Mouse (Mus musculus) hindbrain, embryonic 16.5 days (tissue): ENCODE data around the gene Dnmt3c. TPM values are rescaled to one million over a fixed set of nuclear protein-coding genes. Genes with fewer than 3 reads are reported as not detected.
"Not testable (repeated sequence)": the region's sequence is repeated elsewhere in the genome, so short reads cannot be mapped to it uniquely, and the experiment has no call there.

Experiments used
- ATAC-seq: fragments of 200-750 bp; cut with Nextera tagmentation; 2 replicates; pipeline ENCODE4 v1.8.0; 2017; ENCODE audit warnings: moderate TSS enrichment, moderate library complexity
- H3K27ac ChIP-seq: fragments of 300-500 bp; sonication (generic); 2 replicates; pipeline ENCODE4 v1.5.1; 2014; ENCODE audit warnings: low read depth, mild to moderate bottlenecking, control low read depth, low read length, moderate library complexity
- H3K27me3 ChIP-seq: fragments of 300-500 bp; sonication (generic); replicated peaks from 2 replicates; pipeline ENCODE4 v1.6.1; 2014; ENCODE audit warnings: low read length; ENCODE audit not compliant: control insufficient read depth, insufficient read depth
- H3K36me3 ChIP-seq: fragments of 300-500 bp; sonication (generic); 2 replicates; pipeline ENCODE4 v1.6.1; 2014; ENCODE audit warnings: mild to moderate bottlenecking, low read length, moderate library complexity, mixed read lengths; ENCODE audit not compliant: control insufficient read depth, insufficient read depth
- H3K4me1 ChIP-seq: fragments of 300-500 bp; sonication (generic); 2 replicates; pipeline ENCODE4 v1.6.1; 2014; ENCODE audit warnings: low read depth, low read length; ENCODE audit not compliant: control insufficient read depth, insufficient read depth
- H3K4me2 ChIP-seq: fragments of 300-500 bp; sonication (generic); 2 replicates; pipeline ENCODE4 v1.6.1; 2014; ENCODE audit warnings: mild to moderate bottlenecking, low read length, control low read depth, moderate library complexity
- H3K4me3 ChIP-seq: fragments of 300-500 bp; sonication (generic); 2 replicates; pipeline ENCODE4 v1.5.1; 2014; ENCODE audit warnings: mild to moderate bottlenecking, low read length, control low read depth, moderate library complexity
- H3K9ac ChIP-seq: fragments of 300-500 bp; sonication (generic); 2 replicates; pipeline ENCODE4 v1.6.1; 2014; ENCODE audit warnings: low read depth, mild to moderate bottlenecking, control low read depth, low read length, moderate library complexity
- H3K9me3 ChIP-seq: fragments of 300-500 bp; sonication (generic); 2 replicates; pipeline ENCODE4 v1.6.1; 2014; ENCODE audit warnings: mild to moderate bottlenecking, low read length, moderate library complexity; ENCODE audit not compliant: control insufficient read depth
- WGBS: fragments of 180-500 bp; shearing (Covaris S2); extraction: QIAGEN DNeasy Blood & Tissue Kit; methylation state at CpG from one replicate; pipeline ENCODE4 v1.1.7; 2014; 5-methylcytosine and 5-hydroxymethylcytosine counted together
- polyA plus RNA-seq: library from polyadenylated mRNA; unstranded; fragments of >200 nt; fragmentation: Nextera tagmentation; extraction: Ambion mirVana; gene quantifications from 2 replicates; pipeline ENCODE4 v1.2.1, GENCODE M21; 2015

Dnmt3c gene
- polyA plus RNA-seq: 0.10 TPM in 1 of 2 replicates, not detected in the other

- no peak within 1 kb of the TSS for H3K4me3 ChIP-seq
- no peaks in the 10 kb centered on the region for H3K4me1 ChIP-seq
- H3K9ac ChIP-seq: no peak within 1 kb of the TSS
- no peak within 1 kb of the TSS for H3K4me2 ChIP-seq
- no peak within 1 kb of the TSS for H3K27ac ChIP-seq
- H3K36me3 ChIP-seq: no peaks in the 10 kb centered on the region
- no peaks in the 10 kb centered on the region for H3K27me3 ChIP-seq
- ATAC-seq: no peak
- H3K9me3 ChIP-seq: no peaks in the 10 kb centered on the region
These were observed at the start of gene Dnmt3c for GRCm38 (mm10) chr2:153696352-153696751. Dnmt3c (plus strand) TSS chr2:153696652.

GRCm38 (mm10) chr2:153648773-153649297, 47.6 kb upstream of the Dnmt3c start:
- H3K4me2 ChIP-seq: peak overlapping the region; percentile 98
- peak overlapping the region; percentile 93 for H3K9ac ChIP-seq
- H3K36me3 ChIP-seq: no peaks in the 10 kb centered on the region
- H3K27me3 ChIP-seq: no peaks in the 10 kb centered on the region
- peak overlapping the region; percentile 85 for H3K4me3 ChIP-seq
- WGBS: 19% methylated on average over 13 of the region's 14 CpGs
- peak; percentile 48; the same call in 1 of the 2 replicates for ATAC-seq
- H3K9me3 ChIP-seq: no peaks in the 10 kb centered on the region
- H3K4me1 ChIP-seq: peaks cover 10% of the 10 kb centered on the region
- H3K27ac ChIP-seq: no peak overlapping the region

DNA sequence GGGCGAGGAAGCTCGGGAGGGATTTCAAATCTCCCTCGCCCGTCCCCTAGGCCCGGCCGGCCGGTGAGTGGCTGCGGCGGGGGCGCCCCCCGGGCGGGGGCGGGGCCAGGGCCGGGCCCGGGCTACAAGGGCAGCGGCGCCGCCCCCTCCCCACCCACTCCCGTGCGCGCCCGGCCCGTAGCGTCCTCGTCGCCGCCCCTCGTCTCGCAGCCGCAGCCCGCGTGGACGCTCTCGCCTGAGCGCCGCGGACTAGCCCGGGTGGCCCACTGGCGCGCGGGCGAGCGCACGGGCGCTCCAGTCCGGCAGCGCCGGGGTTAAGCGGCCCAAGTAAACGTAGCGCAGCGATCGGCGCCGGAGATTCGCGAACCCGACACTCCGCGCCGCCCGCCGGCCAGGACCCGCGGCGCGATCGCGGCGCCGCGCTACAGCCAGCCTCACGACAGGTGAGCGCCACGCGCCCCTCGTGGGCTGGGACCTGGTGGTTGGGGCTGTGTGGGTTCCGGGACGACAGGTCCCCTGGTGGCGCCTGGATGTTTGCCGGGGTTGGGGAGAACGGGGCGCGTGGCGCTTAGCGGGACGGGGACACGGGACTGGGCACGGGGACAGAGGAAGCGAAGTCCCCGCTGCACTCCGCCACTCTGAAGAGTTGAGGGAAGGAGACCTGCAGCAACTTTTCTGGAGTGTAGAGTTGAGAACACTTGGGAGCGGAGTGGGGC, 47.0 kb upstream of the Dnmt3c start, which contains the start of gene Dnmt3b:
Dnmt3b (plus strand) TSS at position 153 of the 716 bp plus-strand sequence.
- ATAC-seq: peak; percentile 92

GRCm38 (mm10) chr2:153650014-153650687, 46.3 kb upstream of the Dnmt3c start:
- no peaks in the 10 kb centered on the region for H3K9me3 ChIP-seq
- ATAC-seq: no peak; the same call in 1 of the 2 replicates

More for the DNA sequence above, 47.0 kb upstream of the Dnmt3c start, which contains the start of gene Dnmt3b:
- WGBS: under 1% methylated on average over 79 of the region's 93 CpGs
- H3K27me3 ChIP-seq: no peaks in the 10 kb centered on the region
- peak within 1 kb of the TSS; percentile 44; the same call in 1 of the 2 replicates for H3K27ac ChIP-seq
- peaks cover 10% of the 10 kb centered on the region for H3K4me1 ChIP-seq
- peak within 1 kb of the TSS; percentile 93 for H3K9ac ChIP-seq
- no peaks in the 10 kb centered on the region for H3K36me3 ChIP-seq
- H3K9me3 ChIP-seq: no peaks in the 10 kb centered on the region
- H3K4me2 ChIP-seq: peak within 1 kb of the TSS; percentile 98
- H3K4me3 ChIP-seq: peak within 1 kb of the TSS; percentile 85

GRCm38 (mm10) chr2:153651681-153652080, 44.8 kb upstream of the Dnmt3c start:
- H3K4me2 ChIP-seq: no peak overlapping the region
- no peaks in the 10 kb centered on the region for H3K36me3 ChIP-seq
- no peak overlapping the region for H3K4me3 ChIP-seq
- H3K9ac ChIP-seq: no peak overlapping the region
- no peaks in the 10 kb centered on the region for H3K27me3 ChIP-seq
- no peak for ATAC-seq
- peaks cover 10% of the 10 kb centered on the region for H3K4me1 ChIP-seq
- H3K27ac ChIP-seq: no peak overlapping the region
- no peaks in the 10 kb centered on the region for H3K9me3 ChIP-seq
- 53% methylated on average over 3 of the region's 3 CpGs for WGBS

More at GRCm38 (mm10) chr2:153650014-153650687, 46.3 kb upstream of the Dnmt3c start:
- H3K4me1 ChIP-seq: peaks cover 10% of the 10 kb centered on the region
- 2% methylated on average over 28 of the region's 28 CpGs for WGBS
- no peaks in the 10 kb centered on the region for H3K36me3 ChIP-seq
- peak overlapping the region; percentile 93 for H3K9ac ChIP-seq
- H3K27me3 ChIP-seq: no peaks in the 10 kb centered on the region
- H3K27ac ChIP-seq: no peak overlapping the region
- peak overlapping the region; percentile 85 for H3K4me3 ChIP-seq
- peak overlapping the region; percentile 98 for H3K4me2 ChIP-seq

GRCm38 (mm10) chr2:153657659-153658058, 38.8 kb upstream of the Dnmt3c start:
- H3K4me1 ChIP-seq, ATAC-seq, H3K4me2 ChIP-seq, H3K27me3 ChIP-seq, H3K9ac ChIP-seq, H3K27ac ChIP-seq, H3K36me3 ChIP-seq, H3K4me3 ChIP-seq, H3K9me3 ChIP-seq: not testable (repeated sequence)
- WGBS: 90% methylated on average over 6 of the region's 8 CpGs

DNA sequence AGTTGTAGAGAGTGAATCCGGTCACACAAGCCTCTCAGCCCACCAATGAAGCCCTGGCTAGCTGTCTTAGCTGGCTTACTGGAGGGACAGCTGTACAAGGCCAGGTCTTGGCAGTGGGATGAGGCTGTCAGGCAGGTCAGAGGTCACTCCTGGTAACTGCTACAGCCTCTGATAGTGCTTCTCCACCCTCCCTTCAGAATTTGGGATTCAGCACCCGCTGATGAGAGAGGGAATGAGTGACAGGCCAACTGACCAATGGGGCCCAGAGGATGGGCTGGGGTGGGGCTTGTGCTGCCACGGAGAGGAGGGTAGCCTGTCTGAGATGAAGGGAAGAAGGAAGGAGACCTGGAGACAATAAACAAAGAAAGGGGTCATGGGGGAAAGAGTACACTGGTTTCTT, 35.8 kb upstream of the Dnmt3c start:
- Histone ChIP-seq H3K4me2 (no peak overlapping the region), H3K9ac (no peak overlapping the region), H3K36me3 (no peaks in the 10 kb centered on the region; the same call in 1 of the 2 replicates), H3K9me3 (no peaks in the 10 kb centered on the region), H3K4me1 (no peaks in the 10 kb centered on the region), H3K27ac (no peak overlapping the region), H3K4me3 (no peak overlapping the region), H3K27me3 (no peaks in the 10 kb centered on the region)
- no peak for ATAC-seq
- 51% methylated on average over 3 of the region's 3 CpGs for WGBS

- no peak for ATAC-seq
- Histone ChIP-seq H3K36me3 (no peaks in the 10 kb centered on the region; the same call in 1 of the 2 replicates), H3K27ac (no peak overlapping the region), H3K4me3 (no peak overlapping the region), H3K27me3 (no peaks in the 10 kb centered on the region), H3K9me3 (no peaks in the 10 kb centered on the region), H3K4me2 (no peak overlapping the region), H3K4me1 (no peaks in the 10 kb centered on the region), H3K9ac (no peak overlapping the region)
- WGBS: 86% methylated on average over 7 of the region's 7 CpGs
These were observed 31.1 kb upstream of the Dnmt3c start for GRCm38 (mm10) chr2:153665401-153665800.
